Mouse (Mus musculus): ENCODE measurements around the gene Cyp2j9. TPM values are rescaled to one million over a fixed set of nuclear protein-coding genes. Genes with fewer than 3 reads are reported as not detected.
"Not testable (repeated sequence)": the region's sequence is repeated elsewhere in the genome, so short reads cannot be mapped to it uniquely, and the experiment has no call there.

Gene Cyp2j9
- 2.7 and 3.0 TPM in 2 replicates for polyA plus RNA-seq (2014; fragmentation: Nextera tagmentation; extraction: Ambion mirVana)

DNA sequence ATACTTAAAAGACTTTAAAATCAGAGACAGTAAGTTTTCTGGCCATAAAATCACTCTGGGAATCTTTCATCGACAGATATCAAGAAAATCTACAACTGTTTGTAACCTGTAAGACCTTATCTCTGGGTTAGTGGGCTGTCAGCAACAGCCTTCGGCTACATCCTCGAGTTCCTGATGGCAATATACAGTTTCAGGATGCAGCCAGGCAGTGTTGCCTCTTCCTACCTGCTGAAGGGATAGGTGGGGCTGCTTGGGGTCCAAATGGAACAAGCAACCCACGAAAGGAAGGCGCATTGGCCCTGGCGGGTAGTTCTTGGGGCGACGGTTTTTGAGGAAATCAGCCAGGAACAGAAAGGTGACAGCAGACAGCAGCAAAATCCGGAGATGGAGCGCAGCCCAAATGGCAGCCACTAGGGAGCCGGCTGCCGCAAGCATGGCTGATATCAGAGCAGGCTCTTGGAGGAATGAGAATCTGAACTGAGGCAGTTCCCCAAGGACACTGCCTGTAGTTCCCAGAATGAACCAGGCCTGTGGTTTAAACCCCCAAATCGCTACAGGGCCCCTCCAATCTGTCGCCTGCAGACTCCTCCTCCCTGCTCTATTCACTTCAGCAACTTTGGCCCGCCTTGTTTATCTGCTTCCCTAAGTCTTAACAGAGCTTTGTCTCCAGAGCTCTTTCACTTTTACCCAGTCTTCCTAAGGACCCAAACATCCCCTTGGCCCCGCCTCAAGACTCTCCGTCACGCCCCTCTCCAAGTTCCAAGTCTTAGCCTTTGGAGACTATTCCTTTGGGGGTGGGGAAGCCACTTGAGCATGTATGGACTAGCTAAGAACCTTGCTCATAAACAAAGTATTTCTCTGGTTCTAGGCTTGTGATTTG is at the start of gene Cyp2j9:
Gene Cyp2j9 (minus strand): TSS at position 668 of the 880 bp plus-strand sequence.
- Histone ChIP-seq H3K9me3 (ENCODE audit: control insufficient read depth, low read length) (no peaks in the 10 kb centered on the region), H3K9ac (ENCODE audit: low read depth, low read length) (peak within 1 kb of the TSS; percentile 54), H3K36me3 (ENCODE audit: control insufficient read depth, insufficient read depth, low read length) (no peaks in the 10 kb centered on the region), H3K27ac (ENCODE audit: low read depth, low read length) (peak within 1 kb of the TSS; percentile 51; the same call in 1 of the 2 replicates), H3K27me3 (ENCODE audit: control insufficient read depth, insufficient read depth, low read length) (no peaks in the 10 kb centered on the region), H3K4me2 (replicated peaks; ENCODE audit: low read depth, low read length) (peak within 1 kb of the TSS; percentile 68), H3K4me3 (ENCODE audit: low read length) (peak within 1 kb of the TSS; percentile 43), H3K4me1 (ENCODE audit: control insufficient read depth, insufficient read depth, low read length) (no peaks in the 10 kb centered on the region)
- 10% methylated on average over 18 of the region's 18 CpGs for WGBS
- peak; percentile 97 for ATAC-seq (ENCODE audit: low FRiP score, low TSS enrichment)

DNA sequence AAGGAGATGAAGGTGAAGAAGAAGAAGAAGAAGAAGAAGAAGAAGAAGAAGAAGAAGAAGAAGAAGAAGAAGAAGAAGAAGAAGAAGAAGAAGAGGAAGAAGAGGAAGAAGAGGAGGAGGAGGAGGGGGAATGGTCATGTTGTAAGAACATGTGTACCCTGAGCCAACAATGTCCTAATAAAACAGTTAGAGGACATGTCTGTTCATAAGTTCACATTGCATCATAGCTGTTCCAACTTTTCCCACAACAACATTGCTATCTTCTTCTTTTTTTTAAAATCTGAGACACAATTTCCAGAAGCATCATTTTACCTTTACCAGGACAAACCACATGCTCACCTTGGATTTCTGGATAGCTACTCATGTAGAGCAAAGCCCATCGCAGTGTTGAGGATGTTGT is 44.1 kb upstream of the Cyp2j9 start:
- Histone ChIP-seq H3K4me2 (replicated peaks; ENCODE audit: low read depth, low read length) (no peak overlapping the region), H3K9me3 (ENCODE audit: control insufficient read depth, low read length) (no peaks in the 10 kb centered on the region), H3K27ac (ENCODE audit: low read depth, low read length) (no peak overlapping the region), H3K27me3 (ENCODE audit: control insufficient read depth, insufficient read depth, low read length) (no peaks in the 10 kb centered on the region), H3K4me1 (ENCODE audit: control insufficient read depth, insufficient read depth, low read length) (no peaks in the 10 kb centered on the region), H3K4me3 (ENCODE audit: low read length) (no peak overlapping the region), H3K9ac (ENCODE audit: low read depth, low read length) (no peak overlapping the region), H3K36me3 (ENCODE audit: control insufficient read depth, insufficient read depth, low read length) (no peaks in the 10 kb centered on the region)
- no peak for ATAC-seq (ENCODE audit: low FRiP score, low TSS enrichment)
- WGBS, result 85% methylated on average over 1 of the region's 1 CpGs

DNA sequence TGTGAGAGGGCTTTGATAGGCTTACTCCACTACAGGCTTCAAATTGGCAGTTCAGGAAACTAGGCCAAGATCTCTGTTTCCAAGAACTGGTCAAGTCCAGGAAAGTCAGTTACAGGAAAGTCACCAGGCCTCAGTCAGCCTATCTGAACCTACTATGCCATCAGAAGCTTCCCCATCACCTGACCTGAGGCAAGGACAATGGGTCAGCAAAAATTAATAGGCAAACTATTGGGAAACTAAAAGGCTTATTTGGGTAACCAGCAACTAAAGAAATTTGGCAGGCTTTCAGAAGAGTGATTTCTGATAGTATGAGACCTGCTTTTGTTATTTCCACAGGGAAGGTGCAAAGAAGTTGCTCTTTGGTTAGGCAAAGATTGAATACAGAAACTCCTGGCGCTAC is 31.1 kb upstream of the Cyp2j9 start:
- Histone ChIP-seq H3K9me3 (ENCODE audit: control insufficient read depth, low read length) (no peaks in the 10 kb centered on the region), H3K9ac (ENCODE audit: low read depth, low read length) (no peak overlapping the region), H3K4me1 (ENCODE audit: control insufficient read depth, insufficient read depth, low read length) (no peaks in the 10 kb centered on the region), H3K4me3 (ENCODE audit: low read length) (no peak overlapping the region), H3K27me3 (ENCODE audit: control insufficient read depth, insufficient read depth, low read length) (no peaks in the 10 kb centered on the region), H3K4me2 (replicated peaks; ENCODE audit: low read depth, low read length) (no peak overlapping the region), H3K27ac (ENCODE audit: low read depth, low read length) (no peak overlapping the region), H3K36me3 (ENCODE audit: control insufficient read depth, insufficient read depth, low read length) (no peaks in the 10 kb centered on the region)
- WGBS, result 90% methylated on average over 1 of the region's 1 CpGs
- ATAC-seq (ENCODE audit: low FRiP score, low TSS enrichment), result no peak

DNA sequence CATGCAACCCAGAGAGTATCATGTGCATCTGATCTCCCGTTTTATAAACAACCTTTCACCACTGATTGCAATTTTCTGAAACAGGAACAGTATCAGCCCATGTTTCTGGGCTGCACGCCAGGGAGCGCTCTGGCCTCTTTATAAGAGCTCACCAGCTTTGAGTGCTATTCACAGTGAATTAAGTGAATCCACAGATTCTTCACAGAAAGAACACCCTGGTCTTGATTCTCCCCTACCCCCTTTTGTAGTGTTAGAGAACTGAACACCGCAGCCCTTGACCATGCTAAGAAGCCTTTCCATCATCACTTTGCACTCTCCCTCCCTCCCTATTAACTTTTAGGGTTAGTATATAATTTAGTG is 393 bp upstream of the Cyp2j9 start:
- Histone ChIP-seq H3K4me2 (replicated peaks; ENCODE audit: low read depth, low read length) (peak overlapping the region; percentile 68), H3K36me3 (ENCODE audit: control insufficient read depth, insufficient read depth, low read length) (no peaks in the 10 kb centered on the region), H3K9me3 (ENCODE audit: control insufficient read depth, low read length) (no peaks in the 10 kb centered on the region), H3K27me3 (ENCODE audit: control insufficient read depth, insufficient read depth, low read length) (no peaks in the 10 kb centered on the region), H3K27ac (ENCODE audit: low read depth, low read length) (no peak overlapping the region), H3K4me1 (ENCODE audit: control insufficient read depth, insufficient read depth, low read length) (no peaks in the 10 kb centered on the region), H3K9ac (ENCODE audit: low read depth, low read length) (no peak overlapping the region), H3K4me3 (ENCODE audit: low read length) (peak overlapping the region; percentile 43)
- ATAC-seq (ENCODE audit: low FRiP score, low TSS enrichment), result peak; percentile 74; the same call in 1 of the 2 replicates
- 46% methylated on average over 4 of the region's 4 CpGs for whole genome bisulfite sequencing

DNA sequence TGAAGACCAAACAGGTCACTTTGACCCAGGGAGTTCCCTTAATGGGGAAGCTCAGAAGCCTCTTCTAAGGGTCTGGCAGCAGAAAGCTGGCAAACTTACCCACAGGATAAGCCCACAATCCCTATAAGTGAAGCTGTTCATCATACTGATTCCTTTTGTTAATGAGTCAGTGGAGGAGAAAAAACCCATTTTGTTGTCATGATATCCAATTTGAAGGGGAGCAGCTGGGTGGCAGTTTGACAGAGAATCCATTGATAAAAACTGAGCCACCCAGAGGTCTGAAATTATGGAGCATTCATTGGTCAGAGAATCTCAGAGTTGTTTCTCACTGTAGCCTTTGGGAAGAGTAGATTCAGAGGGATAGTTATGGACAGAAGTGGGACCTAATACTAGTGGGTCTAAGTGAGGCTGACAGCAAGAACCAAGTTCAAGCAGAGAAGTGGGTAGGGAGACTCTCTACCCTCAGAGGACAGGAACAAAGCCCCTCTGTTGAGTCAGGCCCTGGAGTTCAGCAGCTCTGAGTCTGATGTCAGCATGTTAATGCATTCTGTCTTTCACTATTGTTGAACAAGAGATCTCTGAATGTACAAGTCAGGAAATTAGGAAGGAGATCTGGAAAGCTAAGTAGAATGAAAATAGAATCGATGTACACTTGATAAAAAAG is 9.8 kb downstream of the Cyp2j9 start:
- H3K4me1 ChIP-seq (ENCODE audit: control insufficient read depth, insufficient read depth, low read length), result no peaks in the 10 kb centered on the region
- H3K9me3 ChIP-seq (ENCODE audit: control insufficient read depth, low read length), result no peaks in the 10 kb centered on the region
- H3K36me3 ChIP-seq (ENCODE audit: control insufficient read depth, insufficient read depth, low read length), result no peaks in the 10 kb centered on the region
- no peak overlapping the region for H3K27ac ChIP-seq (ENCODE audit: low read depth, low read length)
- WGBS, result 82% methylated on average over 1 of the region's 1 CpGs
- no peak overlapping the region for H3K9ac ChIP-seq (ENCODE audit: low read depth, low read length)
- ATAC-seq (ENCODE audit: low FRiP score, low TSS enrichment), result no peak
- no peak overlapping the region for H3K4me2 ChIP-seq (replicated peaks; ENCODE audit: low read depth, low read length)
- no peak overlapping the region for H3K4me3 ChIP-seq (ENCODE audit: low read length)
- H3K27me3 ChIP-seq (ENCODE audit: control insufficient read depth, insufficient read depth, low read length), result no peaks in the 10 kb centered on the region

DNA sequence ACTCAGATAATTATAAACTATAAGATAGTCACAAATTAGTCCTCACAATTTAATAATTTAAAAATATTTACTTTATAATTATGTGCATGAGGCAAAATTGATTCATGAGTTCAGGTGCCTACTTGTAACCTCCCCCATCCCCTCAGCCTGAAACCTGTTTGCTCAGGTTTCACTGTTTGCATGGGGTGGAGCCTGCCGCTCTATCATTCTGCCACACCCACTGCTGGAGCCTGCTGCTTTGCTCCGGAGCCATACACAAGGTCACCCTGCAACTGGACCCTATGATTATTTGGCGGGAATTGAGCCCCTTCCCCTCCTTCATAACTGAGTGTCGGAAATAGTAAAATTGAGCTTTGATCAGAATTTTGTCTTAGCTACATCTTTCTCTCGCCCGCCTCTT is 11.0 kb downstream of the Cyp2j9 start:
- not testable (repeated sequence) for H3K9me3 ChIP-seq (ENCODE audit: control insufficient read depth, low read length); ATAC-seq (ENCODE audit: low FRiP score, low TSS enrichment)
- WGBS, result 58% methylated on average over 6 of the region's 6 CpGs

DNA sequence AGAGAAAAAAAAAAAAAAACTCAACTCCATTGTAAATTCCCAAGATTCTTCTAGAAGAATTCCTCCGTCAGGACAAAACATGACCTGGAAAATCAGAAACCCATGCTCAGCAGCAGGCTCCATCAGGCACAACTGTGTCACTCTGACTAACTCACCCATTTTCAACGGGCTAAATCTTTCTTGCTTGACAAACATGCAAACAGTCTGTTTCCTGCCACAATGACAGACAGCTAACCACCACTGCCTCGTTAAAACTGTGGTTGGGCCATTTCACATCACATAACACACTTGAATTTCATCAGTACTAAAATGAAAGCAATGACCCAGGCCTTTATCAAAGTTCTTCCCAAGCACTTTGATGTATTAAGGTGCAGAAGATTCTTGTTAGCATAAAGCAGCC is 21.9 kb downstream of the Cyp2j9 start:
- 53% methylated on average over 3 of the region's 3 CpGs for WGBS
- H3K27ac ChIP-seq (ENCODE audit: low read depth, low read length), result no peak overlapping the region
- no peaks in the 10 kb centered on the region for H3K27me3 ChIP-seq (ENCODE audit: control insufficient read depth, insufficient read depth, low read length)
- H3K9ac ChIP-seq (ENCODE audit: low read depth, low read length), result no peak overlapping the region
- no peak overlapping the region for H3K4me2 ChIP-seq (replicated peaks; ENCODE audit: low read depth, low read length)
- no peak overlapping the region for H3K4me3 ChIP-seq (ENCODE audit: low read length)
- no peaks in the 10 kb centered on the region for H3K4me1 ChIP-seq (ENCODE audit: control insufficient read depth, insufficient read depth, low read length)
- H3K36me3 ChIP-seq (ENCODE audit: control insufficient read depth, insufficient read depth, low read length), result no peaks in the 10 kb centered on the region
- ATAC-seq (ENCODE audit: low FRiP score, low TSS enrichment), result no peak
- no peaks in the 10 kb centered on the region for H3K9me3 ChIP-seq (ENCODE audit: control insufficient read depth, low read length)

More for the DNA sequence above, 11.0 kb downstream of the Cyp2j9 start:
- not testable (repeated sequence) for H3K9ac ChIP-seq (ENCODE audit: low read depth, low read length); H3K4me3 ChIP-seq (ENCODE audit: low read length); H3K27ac ChIP-seq (ENCODE audit: low read depth, low read length); H3K4me1 ChIP-seq (ENCODE audit: control insufficient read depth, insufficient read depth, low read length); H3K27me3 ChIP-seq (ENCODE audit: control insufficient read depth, insufficient read depth, low read length); H3K4me2 ChIP-seq (replicated peaks; ENCODE audit: low read depth, low read length); H3K36me3 ChIP-seq (ENCODE audit: control insufficient read depth, insufficient read depth, low read length)

DNA sequence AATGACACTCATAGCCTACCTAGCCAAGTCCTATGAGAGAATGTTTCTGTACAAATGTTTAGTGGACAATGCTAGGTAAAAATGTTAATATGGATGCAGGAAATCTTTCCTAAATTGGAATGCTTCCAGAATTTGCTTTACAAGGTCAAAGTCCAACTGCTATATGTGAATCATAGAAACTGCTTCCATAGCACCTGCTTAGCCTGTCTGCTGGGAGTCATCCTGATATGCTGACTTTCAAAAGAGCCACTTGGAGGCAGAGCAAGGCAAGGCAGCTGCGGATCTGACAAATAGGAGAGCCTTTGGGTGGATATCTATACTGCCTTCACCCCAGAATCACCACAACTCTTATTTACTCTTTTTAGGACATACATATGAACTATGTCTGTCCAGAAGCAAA is 23.4 kb downstream of the Cyp2j9 start:
- ATAC-seq (ENCODE audit: low FRiP score, low TSS enrichment), result no peak
- Histone ChIP-seq H3K9ac (ENCODE audit: low read depth, low read length) (no peak overlapping the region), H3K4me1 (ENCODE audit: control insufficient read depth, insufficient read depth, low read length) (no peaks in the 10 kb centered on the region), H3K27ac (ENCODE audit: low read depth, low read length) (no peak overlapping the region), H3K27me3 (ENCODE audit: control insufficient read depth, insufficient read depth, low read length) (no peaks in the 10 kb centered on the region), H3K9me3 (ENCODE audit: control insufficient read depth, low read length) (no peaks in the 10 kb centered on the region), H3K4me2 (replicated peaks; ENCODE audit: low read depth, low read length) (no peak overlapping the region), H3K4me3 (ENCODE audit: low read length) (no peak overlapping the region), H3K36me3 (ENCODE audit: control insufficient read depth, insufficient read depth, low read length) (no peaks in the 10 kb centered on the region)
- 77% methylated on average over 1 of the region's 1 CpGs for WGBS

DNA sequence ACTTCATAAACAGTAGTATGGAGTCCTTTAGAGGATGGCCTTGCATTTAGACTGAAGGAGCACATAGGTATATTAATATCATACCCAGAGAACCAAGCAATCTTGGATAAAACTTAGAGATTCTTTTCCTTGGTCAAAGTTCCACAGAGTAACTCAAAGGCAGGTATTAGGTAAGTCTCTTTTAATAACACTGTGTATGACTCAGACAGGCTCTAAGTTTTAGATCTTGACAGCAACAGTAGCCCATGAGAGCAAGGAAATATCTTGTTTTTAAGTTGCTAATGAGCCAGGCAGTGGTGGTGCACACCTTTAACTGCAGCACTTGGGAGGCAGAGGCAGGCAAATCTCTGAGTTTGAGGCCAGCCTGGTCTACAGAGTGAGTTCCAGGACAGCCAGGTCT is 25.6 kb downstream of the Cyp2j9 start:
- H3K27me3 ChIP-seq (ENCODE audit: control insufficient read depth, insufficient read depth, low read length), result no peaks in the 10 kb centered on the region
- no peak for ATAC-seq (ENCODE audit: low FRiP score, low TSS enrichment)
- H3K9ac ChIP-seq (ENCODE audit: low read depth, low read length), result no peak overlapping the region
- no peaks in the 10 kb centered on the region for H3K4me1 ChIP-seq (ENCODE audit: control insufficient read depth, insufficient read depth, low read length)
- H3K4me3 ChIP-seq (ENCODE audit: low read length), result no peak overlapping the region
- no peak overlapping the region for H3K27ac ChIP-seq (ENCODE audit: low read depth, low read length)
- no peak overlapping the region for H3K4me2 ChIP-seq (replicated peaks; ENCODE audit: low read depth, low read length)
- H3K9me3 ChIP-seq (ENCODE audit: control insufficient read depth, low read length), result no peaks in the 10 kb centered on the region
- no peaks in the 10 kb centered on the region for H3K36me3 ChIP-seq (ENCODE audit: control insufficient read depth, insufficient read depth, low read length)
